8 mouse cellular contexts compared by ENCODE assay signal in the genomic region with DNA sequence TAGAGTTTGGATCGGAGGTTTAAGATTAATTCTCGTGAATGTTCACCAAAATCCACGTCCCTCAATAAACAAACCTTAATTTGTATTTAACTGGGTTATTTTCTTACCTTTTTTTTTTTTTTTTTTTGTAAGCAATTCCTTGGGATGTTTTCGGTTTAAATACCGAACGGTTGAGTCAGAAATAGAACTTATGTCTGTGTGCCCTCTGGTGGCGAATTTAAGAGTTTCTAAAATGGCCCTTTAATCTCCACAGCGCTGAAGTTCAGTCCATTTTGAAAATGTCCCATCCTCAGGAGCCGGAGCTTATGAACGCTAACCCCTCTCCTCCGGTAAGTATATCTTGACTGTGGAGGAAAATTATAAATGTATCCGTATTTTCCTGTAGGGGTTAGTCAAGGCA.
DNase-seq lines count a peak whose midpoint lies in the region; ATAC-seq and TF ChIP-seq lines count a peak whose summit lies in the region.

No protein-coding gene starts in this region.

- peak overlapping the region; percentile 46 for H3K9ac ChIP-seq in CH12.LX (ENCODE audit: insufficient read depth, low read depth)
- 0 out of 2 replicates have a peak overlapping the region, but pooled peaks have one; percentile 62 for H3K9ac ChIP-seq in liver, embryonic 16.5 days (ENCODE audit: low read depth, low read length)
- H3K9ac ChIP-seq in neural tube, embryonic 13.5 days = peak overlapping the region; percentile 83

- TF ChIP-seq POLR2A in CH12.LX (IDR thresholded peaks at IDR 0.05; ENCODE audit: low read depth, low read length) = no peak

- DNase-seq in 3T3-L1 (ENCODE audit: low read depth, low spot score) (peak; percentile 93), CH12.LX (ENCODE audit: extremely low read depth) (peak; percentile 85)
- peak; percentile 66 for DNase-seq in cerebellum, adult 9-11 months
- peak; percentile 83 for DNase-seq in forelimb bud, embryonic 11.5 days (ENCODE audit: low read depth, low spot score)
- peak; percentile 60 to 71 for DNase-seq in kidney, adult 8-10 months
- DNase-seq in urinary bladder, adult 2 months (ENCODE audit: low spot score) = no peak

- H3K36me3 ChIP-seq in CH12.LX (replicated peaks in 1 of 2; ENCODE audit: control insufficient read depth in 1 of 2, insufficient read depth in 1 of 2, low read length in 1 of 2) = peaks cover 0 to 29% of the 10 kb centered on the region in 2 experiments
- H3K36me3 ChIP-seq in liver, embryonic 16.5 days (ENCODE audit: control insufficient read depth, insufficient read depth) = no peaks in the 10 kb centered on the region
- H3K36me3 ChIP-seq in neural tube, embryonic 13.5 days = peaks cover 34% of the 10 kb centered on the region

- peak; percentile 38 to 81; a peak in 3 of 4 replicates for TF ChIP-seq CTCF in CH12.LX (conservative IDR thresholded peaks at IDR 0.05 in 1 of 2, IDR thresholded peaks at IDR 0.05 in 1 of 2; ENCODE audit: low read depth in 2 of 2, low read length in 2 of 2)

- in situ Hi-C loops in CH12.LX (cut with MboI; ENCODE audit: low pct_ligation_motif_present, low pct_unique_long_range_greater_than_20kb, low sequenced_read_pairs) = loop anchor here (5.0 to 25.0 kb wide), 2 partner anchors 383 to 533 kb away; no protein-coding TSS in a partner anchor

- peak; percentile 74 for TF ChIP-seq RAD21 in CH12.LX (IDR thresholded peaks at IDR 0.05; ENCODE audit: low read depth, low read length)

- no peak for ATAC-seq in liver, embryonic 16.5 days (ENCODE audit: low read depth)
- no peak for ATAC-seq in neural tube, embryonic 13.5 days (ENCODE audit: low read depth)

- H3K9me3 ChIP-seq in CH12.LX (replicated peaks; ENCODE audit: low read length) = no peaks in the 10 kb centered on the region
- H3K9me3 ChIP-seq in liver, embryonic 16.5 days (replicated peaks; ENCODE audit: control insufficient read depth, low read length) = no peaks in the 10 kb centered on the region
- H3K9me3 ChIP-seq in neural tube, embryonic 13.5 days = no peaks in the 10 kb centered on the region

- H3K4me1 ChIP-seq in CH12.LX (ENCODE audit: control insufficient read depth in 1 of 2, insufficient read depth in 2 of 2) = peaks cover 0 to 11% of the 10 kb centered on the region in 2 experiments; a peak in 2 of 4 replicates
- no peaks in the 10 kb centered on the region; the same call in none of the 2 replicates for H3K4me1 ChIP-seq in liver, embryonic 16.5 days (ENCODE audit: control insufficient read depth, low read depth, low read length)
- H3K4me1 ChIP-seq in neural tube, embryonic 13.5 days (replicated peaks) = peaks cover 35% of the 10 kb centered on the region

- dilution Hi-C loops in CH12.LX (cut with MboI; ENCODE audit: extremely low pct_ligation_motif_present, extremely low pct_unique_long_range_greater_than_20kb, low sequenced_read_pairs) = no loop called here

- peak overlapping the region; percentile 99 for H3K4me2 ChIP-seq in CH12.LX (ENCODE audit: insufficient read depth, low read depth, poor library complexity, severe bottlenecking)
- H3K4me2 ChIP-seq in liver, embryonic 16.5 days (ENCODE audit: low read depth, low read length) = peak overlapping the region; percentile 67
- peak overlapping the region; percentile 97 for H3K4me2 ChIP-seq in neural tube, embryonic 13.5 days

- peak overlapping the region; percentile 50 to 76 (median 61) for H3K4me3 ChIP-seq in CH12.LX (replicated peaks in 1 of 3; ENCODE audit: low read depth in 2 of 3, low read length in 2 of 3, poor library complexity in 1 of 3)
- H3K4me3 ChIP-seq in liver, embryonic 16.5 days (ENCODE audit: low read depth, low read length) = peak overlapping the region; percentile 69
- peak overlapping the region; percentile 72 for H3K4me3 ChIP-seq in neural tube, embryonic 13.5 days

- H3K27me3 ChIP-seq in CH12.LX (replicated peaks) = peaks cover 9% of the 10 kb centered on the region
- peaks cover 33% of the 10 kb centered on the region for H3K27me3 ChIP-seq in liver, embryonic 16.5 days (ENCODE audit: control insufficient read depth, insufficient read depth, low read depth, low read length)
- H3K27me3 ChIP-seq in neural tube, embryonic 13.5 days = peaks cover 20% of the 10 kb centered on the region

- H3K27ac ChIP-seq in CH12.LX (ENCODE audit: insufficient read depth, low read depth) = no peak overlapping the region
- no peak overlapping the region for H3K27ac ChIP-seq in liver, embryonic 16.5 days (ENCODE audit: low read length)
- no peak overlapping the region for H3K27ac ChIP-seq in neural tube, embryonic 13.5 days (replicated peaks)

- TF ChIP-seq EP300 in CH12.LX (IDR thresholded peaks at IDR 0.05; ENCODE audit: low read length) = no peak

- H3K79me2 ChIP-seq in CH12.LX (replicated peaks; ENCODE audit: control insufficient read depth, extremely low read depth, insufficient read depth, poor library complexity, severe bottlenecking) = no peaks in the 10 kb centered on the region

- WGBS in liver, embryonic 16.5 days (ENCODE audit: insufficient replicate concordance) = 8% methylated on average over 12 of the region's 12 CpGs
- 13% methylated on average over 12 of the region's 12 CpGs for WGBS in neural tube, embryonic 13.5 days

TF ChIP-seq in CH12.LX, 34 proteins besides CTCF, POLR2A, EP300 and RAD21:
- TF ChIP-seq ZC3H11A (IDR thresholded peaks at IDR 0.05; ENCODE audit: low read depth, low read length) = peak; percentile 63
- TF ChIP-seq ZNF384 (IDR thresholded peaks at IDR 0.05; ENCODE audit: low read depth, low read length) = peak; percentile 92
- TF ChIP-seq NELFE (IDR thresholded peaks at IDR 0.05; ENCODE audit: low read depth, low read length) = no peak
- no peak for TF ChIP-seq RCOR1 (conservative IDR thresholded peaks at IDR 0.05; ENCODE audit: low read depth, low read length)
- TF ChIP-seq MEF2A (IDR thresholded peaks at IDR 0.05; ENCODE audit: borderline replicate concordance, low read depth, low read length) = peak; percentile 85
- TF ChIP-seq SIN3A (IDR thresholded peaks at IDR 0.05; ENCODE audit: low read length) = peak; percentile 82
- peak; percentile 78 for TF ChIP-seq SMC3 (IDR thresholded peaks at IDR 0.05; ENCODE audit: low read depth, low read length)
- TF ChIP-seq TBP (conservative IDR thresholded peaks at IDR 0.05; ENCODE audit: low read depth, low read length) = no peak
- TF ChIP-seq POLR2AphosphoS2 (IDR thresholded peaks at IDR 0.05; ENCODE audit: low read depth, low read length) = no peak
- no peak for TF ChIP-seq MAFK (IDR thresholded peaks at IDR 0.05; ENCODE audit: insufficient replicate concordance, low read length)
